Mouse (Mus musculus) embryonic facial prominence, embryonic 10.5 days (tissue): ENCODE results near the gene Tmem135. TPM values are rescaled to one million over a fixed set of nuclear protein-coding genes. Genes with fewer than 3 reads are reported as not detected.
A peak's percentile ranks its signal among the peaks of the same experiment; 100 is the strongest.

Experiments
- DNase-seq: peaks from one replicate; pipeline ENCODE4 v3.0.0-alpha.2; 2017; ENCODE audit warnings: low spot score
- H3K27ac ChIP-seq: fragments of 300-500 bp; sonication (generic); replicated peaks from 2 replicates; pipeline ENCODE4 v1.5.1; 2016; ENCODE audit warnings: mild to moderate bottlenecking
- H3K27me3 ChIP-seq: fragments of 300-500 bp; sonication (generic); replicated peaks from 2 replicates; pipeline ENCODE4 v1.6.1; 2016; ENCODE audit warnings: low read depth, mild to moderate bottlenecking; ENCODE audit not compliant: poor library complexity, severe bottlenecking
- H3K36me3 ChIP-seq: fragments of 300-500 bp; sonication (generic); replicated peaks from 2 replicates; pipeline ENCODE4 v1.6.1; 2016; ENCODE audit warnings: mild to moderate bottlenecking, moderate library complexity
- H3K4me1 ChIP-seq: fragments of 300-500 bp; sonication (generic); 2 replicates; pipeline ENCODE4 v1.6.1; 2016
- H3K4me3 ChIP-seq: fragments of 300-500 bp; sonication (generic); 2 replicates; pipeline ENCODE4 v1.5.1; 2016; ENCODE audit warnings: mild to moderate bottlenecking, moderate library complexity
- H3K9me3 ChIP-seq: fragments of 300-500 bp; sonication (generic); 2 replicates; pipeline ENCODE4 v1.6.1; 2016; ENCODE audit warnings: mild to moderate bottlenecking
- WGBS: fragments of 180-500 bp; shearing (Covaris S2); methylation state at CpG from one replicate; pipeline ENCODE4 v1.1.7; 2016; 5-methylcytosine and 5-hydroxymethylcytosine counted together
- polyA plus RNA-seq: library from polyadenylated mRNA; unstranded; fragments of >200 nt; fragmentation: Nextera tagmentation; extraction: Ambion mirVana; gene quantifications from 2 replicates; pipeline ENCODE4 v1.2.1, GENCODE M21; 2016

Gene Tmem135
- polyA plus RNA-seq, 1 experiment from 2014 or later: 18.0 TPM

- 0 out of 2 replicates have a peak overlapping the region, but pooled peaks have one; percentile 6 for H3K27ac ChIP-seq
- H3K9me3 ChIP-seq: no peaks in the 10 kb centered on the region
- WGBS: 89% methylated on average over 2 of the region's 2 CpGs
- H3K4me1 ChIP-seq: peaks cover 35% of the 10 kb centered on the region
- no peaks in the 10 kb centered on the region for H3K27me3 ChIP-seq
- no peak for DNase-seq
- H3K36me3 ChIP-seq: no peaks in the 10 kb centered on the region
- no peak overlapping the region for H3K4me3 ChIP-seq
These were observed 187.9 kb downstream of the Tmem135 start for GRCm38 (mm10) chr7:89216118-89216517.

- no peaks in the 10 kb centered on the region for H3K9me3 ChIP-seq
- H3K27ac ChIP-seq: peak overlapping the region; percentile 6; the same call in 1 of the 2 replicates
- no peak overlapping the region for H3K4me3 ChIP-seq
- H3K4me1 ChIP-seq: peaks cover 38% of the 10 kb centered on the region
- no peaks in the 10 kb centered on the region for H3K27me3 ChIP-seq
- DNase-seq: peak; percentile 20
- H3K36me3 ChIP-seq: no peaks in the 10 kb centered on the region
- WGBS: 51% methylated on average over 7 of the region's 7 CpGs
These were observed 188.3 kb downstream of the Tmem135 start for GRCm38 (mm10) chr7:89215714-89216113.

- H3K36me3 ChIP-seq: no peaks in the 10 kb centered on the region
- no peaks in the 10 kb centered on the region for H3K27me3 ChIP-seq
- no peak overlapping the region for H3K4me3 ChIP-seq
- 26% methylated on average over 6 of the region's 6 CpGs for WGBS
- peak overlapping the region; percentile 3; the same call in 1 of the 2 replicates for H3K27ac ChIP-seq
- H3K4me1 ChIP-seq: peaks cover 46% of the 10 kb centered on the region
- peak; percentile 35 for DNase-seq
- no peaks in the 10 kb centered on the region for H3K9me3 ChIP-seq
These were observed 193.5 kb downstream of the Tmem135 start for GRCm38 (mm10) chr7:89210506-89210905.

- Histone ChIP-seq H3K9me3 (no peaks in the 10 kb centered on the region), H3K4me1 (peaks cover 37% of the 10 kb centered on the region), H3K36me3 (no peaks in the 10 kb centered on the region), H3K4me3 (no peak overlapping the region), H3K27me3 (no peaks in the 10 kb centered on the region), H3K27ac (no peak overlapping the region)
- WGBS: 89% methylated on average over 3 of the region's 3 CpGs
- DNase-seq: no peak
These were observed 197.9 kb downstream of the Tmem135 start for GRCm38 (mm10) chr7:89206165-89206564.

GRCm38 (mm10) chr7:89205402-89205801, 198.6 kb downstream of the Tmem135 start:
- H3K27me3 ChIP-seq: no peaks in the 10 kb centered on the region
- no peaks in the 10 kb centered on the region for H3K9me3 ChIP-seq
- peaks cover 31% of the 10 kb centered on the region for H3K4me1 ChIP-seq
- H3K4me3 ChIP-seq: no peak overlapping the region
- no peak for DNase-seq
- no peaks in the 10 kb centered on the region for H3K36me3 ChIP-seq
- H3K27ac ChIP-seq: no peak overlapping the region
- 85% methylated on average over 1 of the region's 1 CpGs for WGBS

- H3K9me3 ChIP-seq: no peaks in the 10 kb centered on the region
- peaks cover 19% of the 10 kb centered on the region for H3K4me1 ChIP-seq
- 67% methylated on average over 5 of the region's 5 CpGs for WGBS
- H3K36me3 ChIP-seq: no peaks in the 10 kb centered on the region
- no peak overlapping the region for H3K27ac ChIP-seq
- no peak overlapping the region for H3K4me3 ChIP-seq
- H3K27me3 ChIP-seq: no peaks in the 10 kb centered on the region
- no peak for DNase-seq
These were observed 200.9 kb downstream of the Tmem135 start for GRCm38 (mm10) chr7:89203144-89203543.

GRCm38 (mm10) chr7:89201954-89202353, 202.1 kb downstream of the Tmem135 start:
- H3K4me1 ChIP-seq: peaks cover 13% of the 10 kb centered on the region
- H3K4me3 ChIP-seq: no peak overlapping the region
- H3K36me3 ChIP-seq: no peaks in the 10 kb centered on the region
- no peaks in the 10 kb centered on the region for H3K27me3 ChIP-seq
- H3K9me3 ChIP-seq: no peaks in the 10 kb centered on the region
- no peak for DNase-seq
- no peak overlapping the region for H3K27ac ChIP-seq

- DNase-seq: no peak
- H3K27ac ChIP-seq: no peak overlapping the region
- peaks cover 14% of the 10 kb centered on the region for H3K4me1 ChIP-seq
- no peaks in the 10 kb centered on the region for H3K27me3 ChIP-seq
- H3K4me3 ChIP-seq: no peak overlapping the region
- no peaks in the 10 kb centered on the region for H3K9me3 ChIP-seq
- WGBS: 90% methylated on average over 4 of the region's 4 CpGs
- no peaks in the 10 kb centered on the region for H3K36me3 ChIP-seq
These were observed 205.5 kb downstream of the Tmem135 start for GRCm38 (mm10) chr7:89198499-89198898.

- Histone ChIP-seq H3K4me1 (peaks cover 9% of the 10 kb centered on the region), H3K36me3 (no peaks in the 10 kb centered on the region), H3K27me3 (no peaks in the 10 kb centered on the region), H3K4me3 (no peak overlapping the region), H3K9me3 (no peaks in the 10 kb centered on the region), H3K27ac (no peak overlapping the region)
- DNase-seq: no peak
- WGBS: 82% methylated on average over 5 of the region's 5 CpGs
These were observed 210.6 kb downstream of the Tmem135 start for GRCm38 (mm10) chr7:89193459-89193858.

- WGBS: 85% methylated on average over 4 of the region's 4 CpGs
- Histone ChIP-seq H3K27ac (no peak overlapping the region), H3K27me3 (no peaks in the 10 kb centered on the region), H3K36me3 (peaks cover 5% of the 10 kb centered on the region; the same call in 1 of the 2 replicates), H3K4me3 (no peak overlapping the region), H3K4me1 (no peaks in the 10 kb centered on the region), H3K9me3 (no peaks in the 10 kb centered on the region)
- DNase-seq: no peak
These were observed 220.1 kb downstream of the Tmem135 start for GRCm38 (mm10) chr7:89183928-89184327.

- no peak for DNase-seq
- Histone ChIP-seq H3K36me3 (peaks cover 5% of the 10 kb centered on the region; the same call in 1 of the 2 replicates), H3K9me3 (no peaks in the 10 kb centered on the region), H3K27me3 (no peaks in the 10 kb centered on the region), H3K4me3 (no peak overlapping the region), H3K27ac (no peak overlapping the region), H3K4me1 (no peaks in the 10 kb centered on the region)
- WGBS: 83% methylated on average over 5 of the region's 5 CpGs
These were observed 221.1 kb downstream of the Tmem135 start for GRCm38 (mm10) chr7:89182943-89183342.

GRCm38 (mm10) chr7:89181285-89181684, 222.7 kb downstream of the Tmem135 start:
- H3K27ac ChIP-seq: no peak overlapping the region
- no peak for DNase-seq
- H3K4me3 ChIP-seq: no peak overlapping the region
- H3K36me3 ChIP-seq: peaks cover 5% of the 10 kb centered on the region; the same call in 1 of the 2 replicates
- no peaks in the 10 kb centered on the region for H3K4me1 ChIP-seq
- no peaks in the 10 kb centered on the region for H3K27me3 ChIP-seq
- H3K9me3 ChIP-seq: no peaks in the 10 kb centered on the region
- WGBS: 28% methylated on average over 1 of the region's 1 CpGs

- Histone ChIP-seq H3K27me3 (no peaks in the 10 kb centered on the region), H3K36me3 (peaks cover 5% of the 10 kb centered on the region; the same call in 1 of the 2 replicates), H3K4me3 (no peak overlapping the region), H3K27ac (no peak overlapping the region), H3K4me1 (no peaks in the 10 kb centered on the region), H3K9me3 (no peaks in the 10 kb centered on the region)
- no peak for DNase-seq
- 88% methylated on average over 2 of the region's 2 CpGs for WGBS
These were observed 225.4 kb downstream of the Tmem135 start for GRCm38 (mm10) chr7:89178601-89179000.

- DNase-seq: no peak
- Histone ChIP-seq H3K4me1 (no peaks in the 10 kb centered on the region), H3K9me3 (no peaks in the 10 kb centered on the region), H3K36me3 (peaks cover 5% of the 10 kb centered on the region; the same call in 1 of the 2 replicates), H3K27me3 (no peaks in the 10 kb centered on the region), H3K4me3 (no peak overlapping the region), H3K27ac (no peak overlapping the region)
These were observed 226.1 kb downstream of the Tmem135 start for GRCm38 (mm10) chr7:89177926-89178325.
